19 mouse cellular contexts compared by ENCODE assay signal in the genomic region with DNA sequence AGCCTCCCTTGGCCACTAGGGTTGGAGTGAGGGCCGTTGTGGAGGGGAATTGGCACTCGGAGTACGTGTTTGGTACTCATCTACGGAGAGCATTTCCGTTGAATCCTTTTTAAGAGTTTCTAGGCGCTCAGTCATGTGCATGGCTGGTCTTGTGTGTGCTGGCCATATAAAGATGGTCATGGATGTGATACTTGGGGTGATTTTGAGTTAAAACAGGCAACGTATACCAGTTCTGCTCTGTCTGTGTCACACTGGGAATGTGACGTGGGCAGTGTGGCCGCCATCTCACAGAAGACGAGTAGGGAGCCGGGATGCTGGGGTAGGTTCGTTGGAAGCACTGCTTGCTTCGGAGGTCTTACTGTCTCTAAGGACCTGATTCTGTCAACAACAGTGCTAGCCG. TPM values are rescaled to one million over a fixed set of nuclear protein-coding genes. Genes with fewer than 3 reads are reported as not detected.
DNase-seq lines count a peak whose midpoint lies in the region.
"Had no signal": no experiment of that assay in that cellular context is flagged by ENCODE, and none has a peak within 500 bp of the region (broad histone marks: within the 10 kb centered on the region; RNA-seq: fewer than 3 reads in every experiment).

No protein-coding gene starts in this region.

- DNase-seq in heart, adult 11 months: peak; percentile 73
- DNase-seq in heart, adult 8-10 months (ENCODE audit: low spot score): no peak
- peak; percentile 55 for DNase-seq in heart, embryonic 10.5 days (ENCODE audit: low spot score)
- DNase-seq in heart, postnatal 14 days: no peak
- DNase-seq: adrenal gland, adult 2 months; adrenal gland, adult 8-10 months; adrenal gland, postnatal 10 days; adrenal gland, postnatal 14 days; adrenal gland, postnatal 25 days; adrenal gland, postnatal 36 days; B cell, adult 2 months; cerebellum, adult 11 months; cerebellum, adult 11-12 months; cerebellum, adult 18-20 months had no signal

- intact Hi-C loops in heart, postnatal 14 days (cut with DNase I): no loop called here

- no peaks in the 10 kb centered on the region for H3K27me3 ChIP-seq in heart, embryonic 10.5 days (ENCODE audit: insufficient read depth, poor library complexity, severe bottlenecking)
- H3K27me3 ChIP-seq: CH12.LX, Patski had no signal

- WGBS in heart, embryonic 10.5 days: 88% methylated on average over 14 of the region's 14 CpGs

- H3K4me3 ChIP-seq in heart, embryonic 10.5 days: no peak overlapping the region

- no peaks in the 10 kb centered on the region for H3K9me3 ChIP-seq in heart, embryonic 10.5 days
- H3K9me3 ChIP-seq: G1E had no signal

- no peaks in the 10 kb centered on the region for H3K36me3 ChIP-seq in heart, embryonic 10.5 days
- H3K36me3 ChIP-seq: G1E had no signal

- no peak overlapping the region for H3K27ac ChIP-seq in heart, embryonic 10.5 days

- peaks cover 59% of the 10 kb centered on the region for H3K4me1 ChIP-seq in heart, embryonic 10.5 days

RNA-seq across cellular contexts. Expression of gene Med12l, which starts 17.3 kb away (rescaled TPM):
- total RNA-seq in heart, adult 8-10 months (2022): 1 to 10 TPM; 6.1 to 9.3 (median 6.6) TPM
- 4.3 and 4.5 TPM in 2 replicates for polyA plus RNA-seq in heart, embryonic 10.5 days (2016; fragmentation: Nextera tagmentation; extraction: Ambion mirVana)
- total RNA-seq in heart, postnatal 14 days (2021): 1 to 10 TPM; 8.7 to 9.7 TPM
- total RNA-seq: MEL had no signal
- polyA plus RNA-seq: C2C12, G1E had no signal

Comparison
In these comparisons a context has a peak if more than half of its experiments do, and no peak if none do; other contexts are left out.
1. DNase-seq: peak in heart, adult 11 months (single experiment) and heart, embryonic 10.5 days (single experiment); none in heart, adult 8-10 months (single experiment) and heart, postnatal 14 days (0 of 2).